Mouse (Mus musculus) layer of hippocampus, postnatal 25 days (tissue): ENCODE results near the gene Pld5. TPM values are rescaled to one million over a fixed set of nuclear protein-coding genes. Genes with fewer than 3 reads are reported as not detected.
"Not testable (repeated sequence)": the region's sequence is repeated elsewhere in the genome, so short reads cannot be mapped to it uniquely, and the experiment has no call there.

Source experiments
- DNase-seq, 2 experiments: peaks; one replicate each; pipeline ENCODE4 v3.0.0; 2022; ENCODE audit warnings: mixed read lengths in 2 of 2, low spot score in 1 of 2; ENCODE audit errors: extremely low spot score in 1 of 2
- total RNA-seq, 2 experiments: library from RNA; stranded (reverse); gene quantifications; 2 replicates each; pipeline ENCODE4 v1.2.3; 2021

Pld5 gene
- total RNA-seq, 2 experiments from 2014 or later, result 1.5 to 1.7 TPM

DNA sequence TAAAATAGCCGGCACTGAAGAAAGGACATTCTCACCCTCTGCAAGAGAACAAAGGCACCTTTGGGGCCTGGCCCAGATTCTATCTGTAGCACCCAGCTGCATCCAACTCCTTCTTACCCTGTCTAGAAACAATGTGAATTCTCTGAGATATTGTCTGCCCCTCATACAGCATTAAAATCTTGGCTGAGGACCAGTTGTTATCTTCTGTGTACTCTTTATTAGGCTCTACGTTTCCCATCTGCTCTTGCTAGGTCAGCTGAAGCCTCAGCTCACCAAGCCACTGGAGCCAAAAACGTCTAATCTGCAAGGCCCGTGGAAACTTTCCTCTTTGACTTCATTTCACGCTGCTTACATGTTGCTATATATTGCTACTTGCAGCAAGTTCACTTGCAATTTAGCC lies 228.1 kb downstream of the Pld5 start:
- DNase-seq, result no peak

DNA sequence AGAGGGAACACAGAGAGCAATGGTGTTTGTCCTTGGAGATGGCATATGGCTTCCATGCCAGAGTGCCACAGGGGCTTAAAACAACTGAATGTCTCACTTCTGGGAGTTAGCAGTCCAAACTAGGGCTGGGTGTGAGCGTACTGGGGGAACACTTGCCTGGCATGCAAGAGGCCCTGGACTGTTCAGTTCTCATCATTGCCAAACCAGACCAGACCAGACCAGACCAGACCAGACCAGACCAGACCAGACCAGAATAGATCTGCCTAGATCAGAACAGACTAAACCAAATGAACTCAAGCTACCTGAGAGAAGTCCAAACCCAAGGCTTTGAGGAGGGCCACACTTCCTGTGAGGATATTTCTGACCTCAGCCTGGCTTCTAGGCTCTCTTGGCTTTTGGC lies 228.7 kb downstream of the Pld5 start:
- DNase-seq, result no peak

DNA sequence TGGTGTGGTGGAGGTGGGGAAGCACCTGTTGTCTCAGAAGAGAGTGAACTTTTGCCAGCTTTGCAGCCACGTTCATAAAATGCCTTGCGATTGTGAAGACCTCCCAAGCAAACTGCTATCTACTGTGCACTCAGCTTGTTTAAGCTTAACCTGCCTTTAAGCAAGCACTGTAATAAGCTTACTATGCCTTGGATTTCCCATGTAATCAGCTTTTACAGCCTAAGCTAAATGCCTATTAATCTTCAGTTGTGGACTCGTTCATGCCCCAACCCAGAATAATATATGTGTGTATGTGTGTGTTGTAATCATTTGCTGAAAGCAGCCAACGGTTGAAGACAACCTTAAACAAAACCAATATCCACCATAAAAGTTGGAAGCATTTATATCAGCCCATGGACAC lies 232.1 kb downstream of the Pld5 start:
- DNase-seq, result no peak

DNA sequence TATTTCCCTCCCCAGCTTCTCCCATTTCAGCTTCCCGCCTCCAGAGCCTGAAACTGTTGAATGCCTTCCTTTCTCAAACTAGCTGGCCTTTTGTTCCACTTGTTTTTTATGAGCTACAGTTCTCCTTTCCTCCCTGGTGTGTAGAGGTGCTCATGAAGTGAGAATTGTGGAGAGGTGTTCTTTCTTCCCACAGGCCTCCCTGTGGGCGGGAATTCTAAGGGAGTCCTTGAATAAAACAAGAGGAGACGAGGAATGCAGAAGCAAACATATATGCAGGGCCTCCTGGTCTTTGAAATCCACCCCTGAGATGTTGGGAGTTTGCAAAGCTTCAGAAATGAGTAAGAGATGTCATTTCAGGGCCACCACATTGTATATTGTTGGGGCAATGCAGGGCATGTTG lies 235.2 kb downstream of the Pld5 start:
- no peak for DNase-seq

DNA sequence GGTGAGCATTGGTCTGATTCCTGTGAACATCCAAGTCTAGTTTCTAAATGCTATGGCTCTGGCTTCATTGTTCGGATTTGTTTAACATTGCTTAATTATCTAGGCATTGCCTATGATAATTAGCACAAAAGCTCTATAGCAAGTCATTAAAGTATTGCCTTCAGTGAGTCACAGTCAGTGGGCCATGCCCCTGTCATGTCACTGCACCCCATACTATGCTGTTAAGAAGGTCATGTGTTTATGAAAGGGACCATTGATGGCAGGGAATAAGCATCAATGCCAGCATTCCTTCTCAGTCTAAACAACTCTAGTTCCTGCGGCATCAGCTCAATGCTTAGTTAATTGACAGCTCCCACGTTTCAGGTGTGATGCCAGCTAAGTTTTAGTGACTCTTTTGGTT lies 239.1 kb downstream of the Pld5 start:
- no peak for DNase-seq

DNA sequence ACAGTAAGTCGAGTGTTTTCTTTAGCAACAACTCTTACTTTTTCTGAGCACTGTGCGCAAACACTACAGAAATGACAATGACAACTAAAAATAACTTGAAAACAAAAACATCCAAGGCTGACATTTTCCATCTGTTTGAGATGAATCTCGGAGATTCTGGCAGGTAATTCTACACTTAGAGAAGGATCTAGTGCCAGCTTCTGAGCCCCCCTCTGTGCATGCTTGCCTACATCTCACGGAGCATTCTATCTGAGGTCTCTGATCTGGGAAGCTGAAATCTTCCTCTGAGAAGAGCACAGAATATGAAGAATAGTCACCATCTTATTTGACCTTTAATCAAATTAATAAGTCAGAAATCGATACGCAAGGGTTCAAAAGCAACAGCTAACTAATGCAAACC lies 240.4 kb downstream of the Pld5 start:
- DNase-seq, result no peak

DNA sequence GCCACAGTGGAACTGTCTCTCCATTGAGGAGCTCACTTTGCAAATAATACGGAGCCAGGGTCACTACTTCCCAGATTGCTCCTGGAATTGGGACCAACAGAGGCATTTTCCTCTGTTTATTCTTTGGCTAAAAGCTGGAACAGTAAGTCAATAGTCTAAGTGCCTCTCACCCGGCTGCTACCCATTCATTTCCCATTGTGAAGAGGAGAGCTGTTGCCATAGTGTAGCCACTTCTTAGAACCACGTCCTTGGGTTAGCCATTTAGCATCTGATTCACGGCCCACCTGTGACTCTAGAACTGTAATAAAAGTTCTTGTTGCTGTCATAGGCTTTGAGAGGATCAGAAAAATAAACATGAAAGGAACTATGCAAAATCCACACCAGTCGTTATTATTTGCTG lies 241.4 kb downstream of the Pld5 start:
- no peak for DNase-seq

DNA sequence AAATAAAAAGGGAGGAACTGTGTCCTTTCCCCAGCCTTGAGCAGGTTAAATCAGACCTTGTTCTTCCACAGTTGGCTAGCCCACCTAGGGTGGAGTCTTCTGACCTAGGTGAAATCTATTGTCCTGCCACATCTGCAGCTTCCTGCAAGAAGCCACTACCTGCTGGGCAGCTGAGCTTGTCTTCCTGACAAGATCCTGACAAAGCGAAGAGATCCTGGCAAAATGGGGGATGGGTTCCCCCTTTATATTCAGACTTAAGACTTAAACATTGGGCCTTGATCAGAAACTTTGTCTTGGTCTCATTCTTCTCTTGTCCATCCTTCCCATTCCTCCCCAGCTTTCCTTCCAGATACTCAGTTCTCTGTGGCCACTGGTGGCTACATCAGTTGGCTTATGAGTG lies 246.0 kb downstream of the Pld5 start:
- DNase-seq, result no peak

DNA sequence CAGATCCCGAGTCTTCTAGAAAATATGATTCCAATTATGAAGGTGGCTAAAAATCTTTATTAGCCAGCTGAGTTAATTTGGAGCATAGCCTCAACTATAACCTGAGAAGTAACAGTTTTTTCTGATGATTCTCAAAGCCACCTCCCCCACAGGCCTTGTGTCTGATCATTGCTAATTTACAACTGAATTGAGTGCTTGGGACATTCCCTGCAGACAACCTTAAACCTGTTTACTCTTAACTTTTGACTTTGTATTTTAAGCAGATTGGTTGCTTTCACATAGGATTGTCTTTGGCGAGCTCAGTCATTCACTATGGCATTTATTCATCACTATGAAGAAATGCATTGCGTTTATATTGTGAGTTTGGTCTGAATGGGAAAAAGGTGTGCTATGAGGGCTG lies 246.7 kb downstream of the Pld5 start:
- DNase-seq, result no peak

DNA sequence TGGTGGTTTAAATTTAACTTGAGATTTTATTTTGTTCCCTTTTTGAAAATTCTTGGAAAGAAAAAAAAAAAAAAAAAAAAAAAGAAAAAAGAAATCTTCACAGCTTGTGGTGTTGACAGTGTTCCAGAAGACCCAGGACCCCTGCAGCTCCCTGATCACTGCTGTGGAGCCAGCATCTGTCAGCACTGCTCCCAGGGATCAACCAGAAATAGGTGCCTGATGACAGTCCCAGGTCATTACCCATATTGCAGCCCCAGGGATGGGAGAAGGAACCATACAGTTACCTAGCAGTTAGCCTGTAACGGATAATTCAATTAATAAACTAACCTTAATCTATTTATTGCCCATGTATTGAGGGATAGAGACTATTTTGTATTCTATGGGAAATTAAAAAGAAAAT lies 250.6 kb downstream of the Pld5 start:
- DNase-seq, result no peak

DNA sequence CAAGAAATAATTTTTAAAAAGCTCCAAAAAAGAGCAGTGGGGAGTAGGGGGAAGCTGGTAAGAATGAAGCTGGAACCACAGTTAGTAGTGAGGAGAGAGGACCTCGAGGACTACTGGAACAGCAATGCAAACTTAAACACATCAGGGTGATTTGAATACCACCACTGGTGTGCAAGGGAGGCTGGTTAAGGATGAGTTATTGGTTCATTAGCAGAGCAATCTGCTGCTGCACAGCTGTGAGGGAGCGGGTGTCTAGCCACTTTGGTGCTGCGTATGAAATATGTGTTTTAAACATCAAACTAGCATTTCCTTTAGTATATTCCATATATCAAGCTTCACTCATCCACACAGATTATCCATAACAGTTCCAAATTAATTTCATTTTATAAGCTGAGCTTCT lies 256.6 kb downstream of the Pld5 start:
- no peak for DNase-seq

DNA sequence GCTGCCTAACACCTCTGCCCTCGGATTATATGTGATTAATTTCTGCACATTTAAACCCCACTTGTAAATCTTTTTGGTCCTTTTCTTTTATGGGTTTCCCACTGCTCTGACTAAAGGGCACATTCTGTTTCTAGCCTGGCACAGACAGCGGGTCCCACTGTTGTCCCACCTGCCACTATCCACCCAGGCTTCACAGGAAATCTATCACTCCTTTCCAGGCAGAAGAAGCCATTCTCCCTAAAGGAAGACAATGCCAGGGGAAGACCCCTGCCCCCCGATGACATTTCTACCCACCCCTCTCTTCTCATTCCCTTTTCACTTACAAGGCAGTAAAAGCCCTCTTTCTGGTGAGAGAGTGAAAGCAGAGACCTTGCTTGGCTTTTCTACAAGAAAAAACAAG lies 259.0 kb downstream of the Pld5 start:
- no peak for DNase-seq

DNA sequence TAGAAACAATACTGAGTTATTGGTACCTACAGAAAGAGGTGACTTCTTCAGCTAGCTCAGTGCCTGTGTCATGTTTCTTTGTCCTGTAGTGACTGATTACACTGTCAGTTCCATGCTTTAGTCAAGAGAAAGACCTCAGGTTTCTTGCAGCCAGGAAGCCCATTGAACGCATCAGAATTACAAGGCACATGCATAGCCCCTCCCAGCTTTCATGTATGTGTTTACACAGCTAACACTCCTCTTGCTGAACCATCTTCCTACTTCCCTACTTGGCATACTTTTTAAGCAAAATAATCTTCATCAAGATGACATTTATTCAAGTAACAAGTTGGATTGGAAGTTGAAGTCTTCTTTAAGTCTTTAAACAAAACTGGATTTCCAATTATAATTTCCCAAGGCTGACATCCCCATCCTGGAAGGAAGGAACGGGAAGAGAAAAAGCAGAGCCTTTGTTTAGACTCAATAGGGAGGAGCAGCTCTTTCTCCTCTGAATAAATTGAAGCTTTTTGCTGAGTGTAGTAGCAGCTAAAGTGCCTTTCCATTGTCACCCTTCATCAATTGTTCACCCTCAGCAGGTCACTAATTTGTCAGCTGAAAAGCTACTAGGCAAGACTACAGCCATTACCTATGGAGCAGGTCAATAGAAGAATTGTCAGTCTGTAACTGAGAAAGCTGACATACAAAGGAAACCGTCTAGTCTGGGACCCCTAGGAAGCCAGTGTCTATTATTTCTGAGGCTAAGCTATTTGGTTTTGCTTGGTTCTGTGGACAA lies 261.4 kb downstream of the Pld5 start:
- no peak for DNase-seq

DNA sequence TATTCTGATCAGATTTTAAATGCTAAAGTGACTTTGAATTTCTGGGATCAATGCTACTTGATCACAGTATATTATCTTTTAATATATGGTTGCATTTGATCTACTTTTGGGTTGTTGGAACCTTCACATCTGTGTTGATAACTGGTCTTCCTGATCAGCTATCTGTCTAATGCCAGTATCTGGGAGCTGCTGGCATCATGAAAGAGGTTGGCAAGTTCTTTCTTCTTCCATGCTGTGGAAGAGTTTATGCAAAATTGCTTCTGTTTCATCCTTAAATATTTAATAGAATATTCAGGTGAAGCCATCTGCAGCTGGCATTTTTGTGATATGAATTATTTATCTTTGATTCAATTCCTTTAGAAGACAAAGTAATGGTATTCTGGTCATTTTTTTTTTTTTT lies 263.6 kb downstream of the Pld5 start:
- no peak for DNase-seq

DNA sequence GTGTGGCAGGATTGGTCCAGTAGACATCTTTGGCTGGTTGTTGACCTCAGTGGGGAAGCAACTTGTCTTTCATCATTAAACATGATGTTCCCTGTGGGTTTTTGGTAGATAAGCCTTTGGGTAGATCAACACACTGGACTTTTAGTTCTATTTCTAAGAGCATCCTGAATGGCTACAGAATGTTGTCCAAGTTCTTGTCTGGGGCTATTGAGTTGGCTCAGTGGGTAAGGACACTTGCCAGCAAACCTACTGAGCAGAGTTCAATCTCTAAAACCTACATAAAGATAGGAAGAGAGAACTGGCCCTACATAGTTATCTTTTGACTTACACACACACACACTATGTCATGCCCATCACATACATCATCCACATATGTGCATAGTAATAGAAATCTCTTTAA lies 264.0 kb downstream of the Pld5 start:
- no peak for DNase-seq

DNA sequence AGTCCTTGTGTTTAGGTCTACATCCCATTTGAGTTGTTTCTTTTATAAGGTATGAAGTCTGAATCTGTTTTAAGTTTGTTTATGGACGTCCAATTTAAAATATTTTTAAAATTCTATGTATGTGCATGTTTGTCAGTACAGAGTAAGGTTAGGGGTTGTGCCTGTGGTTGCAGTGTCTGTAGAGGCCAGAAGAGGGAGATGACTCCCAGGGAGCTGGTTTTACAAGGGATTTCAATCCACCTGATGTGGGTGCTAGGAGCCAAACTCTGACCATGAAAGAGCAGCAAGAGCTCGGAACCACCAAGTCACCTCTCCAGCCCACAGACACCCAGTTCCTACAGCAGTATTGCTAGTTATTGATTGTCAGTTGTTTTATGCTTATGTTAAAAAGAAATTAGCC lies 266.7 kb downstream of the Pld5 start:
- DNase-seq, result no peak

DNA sequence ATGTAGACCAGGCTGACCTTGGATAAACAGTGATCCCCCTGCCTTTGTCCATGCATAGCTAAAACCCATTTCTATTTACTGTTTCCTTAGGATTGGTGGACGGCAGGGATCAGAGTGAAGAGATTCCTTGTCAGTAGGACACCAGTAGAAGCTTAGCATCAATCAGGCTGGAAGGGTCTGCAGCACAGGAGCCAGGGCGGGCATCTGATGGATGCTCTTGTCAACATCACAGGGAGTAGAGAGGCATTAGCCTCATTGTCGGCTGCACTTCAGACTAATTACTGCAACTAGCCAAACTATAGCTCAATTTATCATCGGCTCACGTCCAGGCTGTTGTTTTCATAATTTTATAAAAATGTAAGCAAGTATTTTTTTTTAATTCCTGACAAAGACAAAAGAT lies 274.5 kb downstream of the Pld5 start:
- DNase-seq, result no peak

DNA sequence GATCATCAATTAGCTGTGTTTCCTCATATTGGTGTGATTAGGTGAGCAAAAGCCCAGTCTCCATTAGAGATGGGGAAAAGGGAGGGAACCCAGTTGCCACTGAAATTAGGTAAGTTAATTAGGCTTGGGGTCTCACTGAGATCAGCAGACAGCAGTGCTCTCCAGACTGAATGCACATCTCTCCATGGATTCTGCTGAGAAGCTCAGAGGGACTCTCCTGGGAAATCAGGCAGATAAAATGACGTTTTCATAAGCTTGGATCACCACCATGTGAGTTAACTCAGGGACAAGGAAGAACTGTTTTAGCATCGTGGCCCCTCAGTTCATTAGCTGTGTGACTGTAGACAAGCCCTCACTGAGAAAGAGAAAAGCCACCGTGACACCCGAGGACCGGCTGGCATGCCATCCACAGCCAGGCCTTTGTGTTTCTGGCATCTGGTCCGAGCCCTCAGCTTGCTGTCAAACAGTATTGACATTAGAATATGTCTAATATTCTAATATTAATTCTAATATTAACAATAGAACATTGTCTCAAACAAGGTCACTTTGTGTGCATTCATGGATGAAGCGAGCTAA lies 277.9 kb downstream of the Pld5 start:
- DNase-seq, result no peak

DNA sequence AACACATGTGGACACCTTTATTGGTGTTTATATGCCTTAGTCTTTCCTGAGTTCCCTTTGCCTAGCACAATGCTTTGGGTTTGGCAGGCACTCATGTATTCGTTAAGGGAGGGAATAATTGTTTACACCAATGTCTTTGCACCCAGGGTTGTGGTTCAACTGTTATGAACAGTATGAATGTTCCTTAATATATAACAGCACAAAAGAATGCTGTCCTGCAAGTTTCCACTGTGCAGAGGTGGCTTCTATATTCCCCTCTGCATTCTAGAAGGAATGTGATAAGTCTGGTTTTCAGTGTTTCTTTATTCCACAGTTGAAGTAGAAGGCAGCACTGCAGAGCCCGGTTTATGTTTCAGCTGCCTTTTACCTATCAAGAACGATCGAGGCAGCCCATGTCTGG lies 286.2 kb downstream of the Pld5 start:
- no peak for DNase-seq

DNA sequence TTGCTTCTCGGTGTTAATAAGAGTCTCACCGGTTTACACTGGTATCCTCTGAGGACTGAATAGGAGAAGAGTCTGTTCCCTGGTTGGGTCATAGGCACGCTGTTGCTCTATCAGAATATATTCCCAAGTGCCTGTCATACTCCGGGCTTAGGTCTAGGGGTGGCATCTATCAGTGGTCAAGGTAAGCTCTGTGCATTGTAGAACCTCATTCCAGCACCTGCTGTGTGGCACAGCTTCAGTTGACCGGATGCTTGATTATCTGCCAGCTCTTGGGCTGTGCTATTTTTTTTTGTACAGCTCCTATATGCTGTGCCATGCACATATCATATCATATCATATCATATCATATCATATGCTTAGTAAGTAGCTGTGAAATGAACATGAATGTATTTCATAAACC lies 286.7 kb downstream of the Pld5 start:
- DNase-seq, result no peak

DNA sequence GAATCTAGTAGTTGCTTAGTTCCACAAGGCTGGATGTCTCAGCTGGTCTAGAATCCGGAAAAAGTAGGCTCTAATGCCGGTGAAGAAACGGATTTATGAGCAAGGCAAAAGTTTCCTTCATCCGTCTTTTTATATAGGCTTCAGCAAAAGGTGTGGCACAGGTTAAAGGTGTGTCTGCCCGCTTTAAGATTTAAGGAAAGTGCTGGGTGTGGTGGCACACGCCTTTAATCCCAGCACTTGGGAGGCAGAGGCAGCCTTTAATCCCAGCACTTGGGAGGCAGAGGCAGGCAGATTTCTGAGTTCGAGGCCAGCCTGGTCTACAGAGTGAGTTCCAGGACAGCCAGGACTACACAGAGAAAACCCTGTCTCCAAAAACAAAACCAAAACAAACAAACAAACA lies 296.1 kb downstream of the Pld5 start, which contains the start of gene Rbm8a2:
Gene Rbm8a2 (minus strand): TSS at position 101 of the 400 bp plus-strand sequence.
- not testable (repeated sequence) for DNase-seq

DNA sequence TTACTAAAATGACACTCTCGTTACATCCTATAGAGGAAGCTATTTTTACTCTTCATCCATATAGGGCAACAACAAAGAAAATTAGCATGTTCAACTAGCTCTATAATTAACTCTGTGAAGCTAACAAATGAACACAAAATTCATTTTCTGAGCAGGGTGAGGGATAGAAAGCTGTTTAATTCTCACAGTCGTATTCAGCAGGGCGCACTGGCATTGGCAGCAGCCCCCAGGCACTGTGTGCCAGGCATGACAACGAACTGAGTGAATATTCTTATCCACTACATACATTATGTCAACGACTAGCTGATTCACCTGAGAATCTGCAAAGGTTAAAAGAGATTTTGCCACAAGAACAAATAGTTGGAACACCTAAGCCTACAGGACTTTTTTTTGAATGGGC lies 304.4 kb downstream of the Pld5 start:
- no peak for DNase-seq
